8 mouse cellular contexts compared by ENCODE assay signal in the genomic region with DNA sequence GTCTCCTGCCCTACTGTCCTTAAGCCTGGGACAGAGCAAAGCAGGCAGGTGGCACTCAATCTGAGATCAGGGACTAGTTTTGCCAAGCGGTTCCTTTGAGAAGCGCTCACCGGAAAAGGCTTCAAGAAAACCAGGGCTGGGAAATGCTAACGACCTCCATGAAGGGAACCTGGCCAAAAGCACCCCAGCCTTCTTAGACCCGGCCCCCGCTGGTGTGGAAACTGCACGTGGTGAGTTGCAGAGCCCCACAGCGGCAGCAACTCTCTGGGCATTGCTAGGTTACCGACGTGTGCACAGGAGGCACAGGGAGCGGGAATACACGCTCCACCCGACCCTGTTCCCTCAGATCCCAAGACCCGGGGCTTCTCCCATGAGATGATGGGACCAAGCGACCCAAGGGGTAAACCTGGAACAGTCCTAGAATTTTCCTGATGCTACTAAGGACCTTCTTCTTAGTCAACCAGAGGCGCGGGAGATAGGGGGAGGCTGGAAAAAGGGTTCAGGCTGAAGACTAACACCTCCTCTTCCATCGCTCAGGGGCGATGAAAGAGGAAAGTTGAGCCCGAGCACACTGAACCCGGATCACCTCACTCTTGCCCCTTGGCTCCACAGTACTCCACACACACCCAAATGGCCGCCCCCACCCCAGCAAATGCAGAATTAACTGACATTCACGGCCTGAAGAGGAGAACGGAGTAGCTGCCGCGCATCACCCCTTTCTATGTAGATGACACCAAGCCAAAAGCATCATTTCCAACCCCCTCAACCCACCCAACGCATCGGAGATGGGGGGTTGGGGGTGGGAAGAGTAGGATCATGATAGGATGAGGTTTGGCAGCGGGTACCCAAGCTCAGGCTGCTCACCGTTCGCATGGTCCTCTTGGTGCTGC.
DNase-seq lines count a peak whose midpoint lies in the region; ATAC-seq and TF ChIP-seq lines count a peak whose summit lies in the region.

No protein-coding gene starts in this region.

- intact Hi-C loops in heart, adult 2 months (cut with DNase I) = loop anchor here (10.0 kb wide), 1 partner anchor 102 kb away; no protein-coding TSS in a partner anchor

- no peak for TF ChIP-seq EP300 in heart, adult 2 months (IDR thresholded peaks at IDR 0.05; ENCODE audit: insufficient read depth, low read depth, low read length)

- H3K27me3 ChIP-seq in heart, adult 2 months (ENCODE audit: control insufficient read depth, insufficient read depth, low read length) = peaks cover 2% of the 10 kb centered on the region; the same call in 1 of the 2 replicates
- H3K27me3 ChIP-seq in forebrain, embryonic 11.5 days (ENCODE audit: control insufficient read depth, insufficient read depth, low read length) = peaks cover 28% of the 10 kb centered on the region
- no peaks in the 10 kb centered on the region for H3K27me3 ChIP-seq in limb, embryonic 14.5 days (ENCODE audit: control insufficient read depth, insufficient read depth, low read length)

- ATAC-seq in forebrain, embryonic 11.5 days (replicated peaks; ENCODE audit: low FRiP score) = peak; percentile 15; the same call in 1 of the 2 replicates
- no peak for ATAC-seq in limb, embryonic 14.5 days (ENCODE audit: low FRiP score, low read depth)

- peak in 1 of 2 experiments; percentile 32 for DNase-seq in heart, adult 2 months
- DNase-seq in heart, postnatal 4 days = no peak
- DNase-seq in forebrain, embryonic 11.5 days (ENCODE audit: low spot score) = peak; percentile 61
- DNase-seq in kidney, adult 18-20 months = peak; percentile 45
- peak; percentile 32 for DNase-seq in limb, embryonic 14.5 days (ENCODE audit: low spot score)
- DNase-seq in retina, postnatal 1 day = peak; percentile 64
- no peak for DNase-seq in T-cell, adult 2 months (ENCODE audit: low spot score)

- 10% methylated on average over 31 of the region's 31 CpGs for WGBS in heart, adult 2 months
- WGBS in forebrain, embryonic 11.5 days = 2% methylated on average over 31 of the region's 31 CpGs
- 4% methylated on average over 31 of the region's 31 CpGs for WGBS in limb, embryonic 14.5 days

- no peaks in the 10 kb centered on the region for H3K36me3 ChIP-seq in heart, adult 2 months (ENCODE audit: control insufficient read depth, insufficient read depth, low read length)
- no peaks in the 10 kb centered on the region; the same call in 1 of the 2 replicates for H3K36me3 ChIP-seq in forebrain, embryonic 11.5 days (ENCODE audit: control insufficient read depth, insufficient read depth, low read length)
- H3K36me3 ChIP-seq in limb, embryonic 14.5 days (ENCODE audit: control insufficient read depth, insufficient read depth, low read length) = no peaks in the 10 kb centered on the region

- H3K4me1 ChIP-seq in heart, adult 2 months (ENCODE audit: control insufficient read depth, insufficient read depth, low read length) = no peaks in the 10 kb centered on the region
- H3K4me1 ChIP-seq in bone marrow macrophage, adult 2 months (ENCODE audit: control insufficient read depth, insufficient read depth, low read length) = peaks cover 3% of the 10 kb centered on the region
- H3K4me1 ChIP-seq in forebrain, embryonic 11.5 days (replicated peaks; ENCODE audit: control insufficient read depth, insufficient read depth, low read length) = peaks cover 6% of the 10 kb centered on the region; the same call in 1 of the 2 replicates
- H3K4me1 ChIP-seq in limb, embryonic 14.5 days (ENCODE audit: control insufficient read depth, insufficient read depth, low read length) = peaks cover 16% of the 10 kb centered on the region; the same call in 1 of the 2 replicates

- TF ChIP-seq CTCF in heart, adult 2 months (IDR thresholded peaks at IDR 0.05) = no peak
- TF ChIP-seq CTCF in bone marrow macrophage, adult 2 months (IDR thresholded peaks at IDR 0.05; ENCODE audit: low read depth, low read length) = no peak

- no peak overlapping the region for H3K27ac ChIP-seq in heart, adult 2 months
- H3K27ac ChIP-seq in bone marrow macrophage, adult 2 months (ENCODE audit: insufficient read depth, low read depth, low read length) = no peak overlapping the region
- no peak overlapping the region for H3K27ac ChIP-seq in forebrain, embryonic 11.5 days (ENCODE audit: low read depth, low read length)
- no peak overlapping the region for H3K27ac ChIP-seq in limb, embryonic 14.5 days (replicated peaks; ENCODE audit: low read depth, low read length)

- H3K9ac ChIP-seq in heart, adult 2 months (ENCODE audit: low read depth, low read length) = no peak overlapping the region
- H3K9ac ChIP-seq in forebrain, embryonic 11.5 days (ENCODE audit: low read length) = 0 out of 2 replicates have a peak overlapping the region, but pooled peaks have one; percentile 4
- H3K9ac ChIP-seq in limb, embryonic 14.5 days (ENCODE audit: low read depth, low read length, severe bottlenecking) = peak overlapping the region; percentile 80

- H3K79me2 ChIP-seq in heart, adult 2 months (replicated peaks; ENCODE audit: control insufficient read depth, insufficient read depth, low read length) = no peaks in the 10 kb centered on the region

- peak overlapping the region; percentile 38 for H3K4me3 ChIP-seq in heart, adult 2 months
- H3K4me3 ChIP-seq in bone marrow macrophage, adult 2 months (ENCODE audit: insufficient read depth, low read length) = peak overlapping the region; percentile 54
- peak overlapping the region; percentile 63 for H3K4me3 ChIP-seq in forebrain, embryonic 11.5 days (ENCODE audit: low read depth, low read length)
- H3K4me3 ChIP-seq in limb, embryonic 14.5 days (replicated peaks; ENCODE audit: low read length) = peak overlapping the region; percentile 42

- no peaks in the 10 kb centered on the region for H3K9me3 ChIP-seq in forebrain, embryonic 11.5 days (ENCODE audit: control insufficient read depth, low read length)
- no peaks in the 10 kb centered on the region for H3K9me3 ChIP-seq in limb, embryonic 14.5 days (ENCODE audit: control insufficient read depth, low read length)

- H3K4me2 ChIP-seq in forebrain, embryonic 11.5 days (ENCODE audit: low read depth, low read length, severe bottlenecking) = peak overlapping the region; percentile 71
- peak overlapping the region; percentile 96 for H3K4me2 ChIP-seq in limb, embryonic 14.5 days (replicated peaks; ENCODE audit: low read depth, low read length, severe bottlenecking)

- no peak for TF ChIP-seq POLR2A in heart, adult 2 months (IDR thresholded peaks at IDR 0.05; ENCODE audit: insufficient read depth, low read depth, low read length)
- TF ChIP-seq POLR2A in bone marrow macrophage, adult 2 months (IDR thresholded peaks at IDR 0.05; ENCODE audit: borderline replicate concordance, low read depth, low read length) = no peak
- TF ChIP-seq POLR2A in limb, embryonic 14.5 days (IDR thresholded peaks at IDR 0.05; ENCODE audit: borderline replicate concordance, extremely low read depth, insufficient read depth, insufficient read length) = no peak

Comparison
In these comparisons a context has a peak if more than half of its experiments do, and no peak if none do; other contexts are left out.
1. DNase-seq: peak in forebrain, embryonic 11.5 days (single experiment), kidney, adult 18-20 months (single experiment), limb, embryonic 14.5 days (single experiment) and retina, postnatal 1 day (single experiment); none in heart, postnatal 4 days (single experiment) and T-cell, adult 2 months (single experiment).
2. Peak in every context shown above with its lines, with median percentiles within 50 percentile points of each other: H3K4me3 ChIP-seq.